8 mouse cellular contexts compared by ENCODE assay signal in genomic region chr1:190172979-190173461, GRCm38 (mm10). TPM values are rescaled to one million over a fixed set of nuclear protein-coding genes. Genes with fewer than 3 reads are reported as not detected.
DNase-seq lines count a peak whose midpoint lies in the region; ATAC-seq and TF ChIP-seq lines count a peak whose summit lies in the region.

No protein-coding gene starts in this region.

- no peak overlapping the region for H3K27ac ChIP-seq in hindbrain, embryonic 13.5 days
- H3K27ac ChIP-seq in midbrain, embryonic 12.5 days (replicated peaks): no peak overlapping the region

- H3K4me3 ChIP-seq in hindbrain, embryonic 13.5 days: peak overlapping the region; percentile 19
- H3K4me3 ChIP-seq in midbrain, embryonic 12.5 days: peak overlapping the region; percentile 71

- peak overlapping the region; percentile 58; the same call in 1 of the 2 replicates for H3K9ac ChIP-seq in hindbrain, embryonic 13.5 days
- H3K9ac ChIP-seq in midbrain, embryonic 12.5 days (replicated peaks): no peak overlapping the region

- intact Hi-C loops in left cerebral cortex, postnatal 25 days (cut with DNase I): loop anchor here (5.0 kb wide), 2 partner anchors 126 to 624 kb away; no protein-coding TSS in a partner anchor

- WGBS in hindbrain, embryonic 13.5 days: 1% methylated on average over 24 of the region's 24 CpGs
- WGBS in midbrain, embryonic 12.5 days: 1% methylated on average over 24 of the region's 24 CpGs

- no peak for TF ChIP-seq POLR2A in brain, embryonic 14.5 days (IDR thresholded peaks at IDR 0.05; ENCODE audit: borderline replicate concordance, extremely low read depth, insufficient read depth, insufficient read length, poor library complexity, severe bottlenecking)

- H3K36me3 ChIP-seq in hindbrain, embryonic 13.5 days: no peaks in the 10 kb centered on the region
- no peaks in the 10 kb centered on the region for H3K36me3 ChIP-seq in midbrain, embryonic 12.5 days

- no peak for ATAC-seq in hindbrain, embryonic 13.5 days (ENCODE audit: low FRiP score)
- ATAC-seq in midbrain, embryonic 12.5 days (ENCODE audit: low FRiP score, low read depth): no peak
- no peak for ATAC-seq in frontal cortex, adult (ENCODE audit: low TSS enrichment)

- H3K9me3 ChIP-seq in hindbrain, embryonic 13.5 days: no peaks in the 10 kb centered on the region
- no peaks in the 10 kb centered on the region for H3K9me3 ChIP-seq in midbrain, embryonic 12.5 days

- no peak for TF ChIP-seq CTCF in brain, embryonic 14.5 days (IDR thresholded peaks at IDR 0.05; ENCODE audit: borderline replicate concordance, extremely low read depth, insufficient read depth, insufficient read length)

- peak overlapping the region; percentile 96 for H3K4me2 ChIP-seq in hindbrain, embryonic 13.5 days
- H3K4me2 ChIP-seq in midbrain, embryonic 12.5 days (replicated peaks): peak overlapping the region; percentile 86

- H3K27me3 ChIP-seq in hindbrain, embryonic 13.5 days: peaks cover 47% of the 10 kb centered on the region
- peaks cover 65% of the 10 kb centered on the region for H3K27me3 ChIP-seq in midbrain, embryonic 12.5 days

- H3K4me1 ChIP-seq in hindbrain, embryonic 13.5 days (replicated peaks): peaks cover 65% of the 10 kb centered on the region
- peaks cover 58% of the 10 kb centered on the region for H3K4me1 ChIP-seq in midbrain, embryonic 12.5 days

- DNase-seq in cerebellum, postnatal 25 days: peak; percentile 36 to 45
- no peak for DNase-seq in cerebellum, adult 8-10 months
- DNase-seq in brain, embryonic 14.5 days (ENCODE audit: low read depth): peak; percentile 50
- no peak for DNase-seq in left cerebral cortex, adult 9 months (ENCODE audit: low spot score in 2 of 2)
- DNase-seq in left cerebral cortex, postnatal 25 days (ENCODE audit: low spot score in 2 of 2): no peak

RNA-seq across cellular contexts. Expression of gene Prox1, which starts 2.5 kb away (rescaled TPM):
- 11.3 and 14.5 TPM in 2 replicates for polyA plus RNA-seq in brain, embryonic 14.5 days (2012; rRNA removed)
- polyA plus RNA-seq in hindbrain, embryonic 13.5 days (2015; fragmentation: Nextera tagmentation; extraction: Ambion mirVana): 7.8 and 8.8 TPM in 2 replicates
- 10.5 and 10.7 TPM in 2 replicates for polyA plus RNA-seq in midbrain, embryonic 12.5 days (2016; fragmentation: Nextera tagmentation; extraction: Ambion mirVana)
- total RNA-seq in left cerebral cortex, postnatal 25 days (2021): 1 to 10 TPM; 7.2 to 7.8 TPM

Comparison
In these comparisons a context has a peak if more than half of its experiments do, and no peak if none do; other contexts are left out.
1. DNase-seq: peak in cerebellum, postnatal 25 days (2 of 2) and brain, embryonic 14.5 days (single experiment); none in cerebellum, adult 8-10 months (single experiment), left cerebral cortex, adult 9 months (0 of 2) and left cerebral cortex, postnatal 25 days (0 of 2).